21 mouse cellular contexts compared by ENCODE assay signal in genomic region chr2:26993936-26994335, GRCm38 (mm10). TPM values are rescaled to one million over a fixed set of nuclear protein-coding genes. Genes with fewer than 3 reads are reported as not detected.
"Had no signal": no experiment of that assay in that cellular context is flagged by ENCODE, and none has a peak within 500 bp of the region (broad histone marks: within the 10 kb centered on the region; RNA-seq: fewer than 3 reads in every experiment).

No protein-coding gene starts in this region.

- H3K36me3 ChIP-seq: lung, embryonic 15.5 days; midbrain, embryonic 13.5 days; midbrain, embryonic 15.5 days; neural tube, embryonic 12.5 days; stomach, embryonic 15.5 days had no signal

- H3K4me3 ChIP-seq: lung, embryonic 15.5 days; midbrain, embryonic 13.5 days; midbrain, embryonic 15.5 days; neural tube, embryonic 12.5 days; stomach, embryonic 15.5 days had no signal

- ATAC-seq: liver, postnatal 0 days; lung, postnatal 0 days; midbrain, embryonic 13.5 days; midbrain, embryonic 15.5 days had no signal

- H3K27me3 ChIP-seq: lung, embryonic 15.5 days; midbrain, embryonic 15.5 days; neural tube, embryonic 12.5 days; stomach, embryonic 15.5 days had no signal

- H3K9ac ChIP-seq: liver, embryonic 14.5 days; liver, postnatal 0 days; lung, embryonic 15.5 days; midbrain, embryonic 13.5 days; midbrain, embryonic 15.5 days; neural tube, embryonic 12.5 days; stomach, embryonic 15.5 days had no signal

- H3K9me3 ChIP-seq: lung, embryonic 15.5 days; midbrain, embryonic 13.5 days; midbrain, embryonic 15.5 days; neural tube, embryonic 12.5 days; stomach, embryonic 15.5 days had no signal

- H3K4me2 ChIP-seq: lung, embryonic 15.5 days; midbrain, embryonic 11.5 days; midbrain, embryonic 13.5 days; midbrain, embryonic 15.5 days; neural tube, embryonic 12.5 days; stomach, embryonic 15.5 days had no signal

- DNase-seq: liver, postnatal 0 days; lung, adult 2 months; lung, postnatal 14 days; lung, postnatal 36 days; right cerebral cortex, postnatal 14 days; thymus, adult 2 months; thymus, postnatal 25 days; thymus, postnatal 4 days had no signal

- H3K27ac ChIP-seq: liver, embryonic 14.5 days; lung, embryonic 15.5 days; macrophage; midbrain, embryonic 13.5 days; midbrain, embryonic 15.5 days; neural tube, embryonic 12.5 days; stomach, embryonic 15.5 days; stomach, postnatal 0 days had no signal

- H3K4me1 ChIP-seq: lung, embryonic 15.5 days; midbrain, embryonic 13.5 days; midbrain, embryonic 15.5 days; neural tube, embryonic 12.5 days; stomach, embryonic 15.5 days had no signal

RNA-seq across cellular contexts. Expression of gene Adamts13, which starts 20.7 kb away (rescaled TPM):
- total RNA-seq: midbrain, postnatal 0 days; neutrophil, adult 5-6 weeks had no signal
- polyA plus RNA-seq: lung, embryonic 15.5 days; macrophage; midbrain, embryonic 11.5 days; midbrain, embryonic 13.5 days; midbrain, embryonic 15.5 days; midbrain, postnatal 0 days; neural tube, embryonic 12.5 days; neural tube, embryonic 14.5 days had no signal
